Mouse (Mus musculus) hindbrain, embryonic 14.5 days (tissue): ENCODE data around the gene Mchr1. TPM values are rescaled to one million over a fixed set of nuclear protein-coding genes. Genes with fewer than 3 reads are reported as not detected.
"Not testable (repeated sequence)": the region's sequence is repeated elsewhere in the genome, so short reads cannot be mapped to it uniquely, and the experiment has no call there.

ENCODE experiments used
- ATAC-seq: fragments of 200-750 bp; cut with Nextera tagmentation; 2 replicates; pipeline ENCODE4 v1.8.0; 2017; ENCODE audit warnings: moderate number of reproducible peaks, mild to moderate bottlenecking, moderate TSS enrichment, moderate library complexity; ENCODE audit not compliant: low FRiP score
- DNase-seq: peaks from one replicate; pipeline ENCODE4 v3.0.0-alpha.2; 2015; ENCODE audit warnings: low spot score
- H3K27ac ChIP-seq: fragments of 300-500 bp; sonication (generic); 2 replicates; pipeline ENCODE4 v1.5.1; 2014; ENCODE audit warnings: mild to moderate bottlenecking, moderate library complexity
- H3K27me3 ChIP-seq: fragments of 300-500 bp; sonication (generic); 2 replicates; pipeline ENCODE4 v1.6.1; 2014; ENCODE audit warnings: mild to moderate bottlenecking, low read length, mixed read lengths; ENCODE audit not compliant: control insufficient read depth, insufficient read depth
- H3K36me3 ChIP-seq: fragments of 300-500 bp; sonication (generic); replicated peaks from 2 replicates; pipeline ENCODE4 v1.6.1; 2014; ENCODE audit not compliant: control insufficient read depth, insufficient read depth
- H3K4me1 ChIP-seq: fragments of 300-500 bp; sonication (generic); replicated peaks from 2 replicates; pipeline ENCODE4 v1.6.1; 2014; ENCODE audit warnings: antibody characterized with exemption, low read length, mixed read lengths; ENCODE audit not compliant: control insufficient read depth, insufficient read depth
- H3K4me2 ChIP-seq: fragments of 300-500 bp; sonication (generic); replicated peaks from 2 replicates; pipeline ENCODE4 v1.6.1; 2014; ENCODE audit warnings: mild to moderate bottlenecking, moderate library complexity
- H3K4me3 ChIP-seq: fragments of 300-500 bp; sonication (generic); replicated peaks from 2 replicates; pipeline ENCODE4 v1.5.1; 2014; ENCODE audit warnings: mild to moderate bottlenecking, low read length
- H3K9ac ChIP-seq: fragments of 300-500 bp; sonication (generic); 2 replicates; pipeline ENCODE4 v1.6.1; 2014
- H3K9me3 ChIP-seq: fragments of 300-500 bp; sonication (generic); 2 replicates; pipeline ENCODE4 v1.6.1; 2016; ENCODE audit warnings: low read length; ENCODE audit not compliant: control insufficient read depth
- WGBS: fragments of 180-500 bp; shearing (Covaris S2); extraction: QIAGEN DNeasy Blood & Tissue Kit; methylation state at CpG from one replicate; pipeline ENCODE4 v1.1.7; 2014; 5-methylcytosine and 5-hydroxymethylcytosine counted together
- polyA plus RNA-seq: library from polyadenylated mRNA; unstranded; fragments of >200 nt; fragmentation: Nextera tagmentation; extraction: Ambion mirVana; gene quantifications from 2 replicates; pipeline ENCODE4 v1.2.1, GENCODE M21; 2014

The Mchr1 gene
- polyA plus RNA-seq, 1 experiment from 2014 or later, result 3.4 TPM

GRCm38 (mm10) chr15:81197197-81197596, 38.1 kb upstream of the Mchr1 start:
- H3K4me2 ChIP-seq, result no peak overlapping the region
- no peak for DNase-seq
- H3K9me3 ChIP-seq, result no peaks in the 10 kb centered on the region
- no peaks in the 10 kb centered on the region for H3K4me1 ChIP-seq
- no peak overlapping the region for H3K27ac ChIP-seq
- no peak overlapping the region for H3K9ac ChIP-seq
- H3K36me3 ChIP-seq, result no peaks in the 10 kb centered on the region
- no peak overlapping the region for H3K4me3 ChIP-seq
- 93% methylated on average over 10 of the region's 10 CpGs for WGBS
- ATAC-seq, result no peak
- H3K27me3 ChIP-seq, result no peaks in the 10 kb centered on the region

- no peak overlapping the region for H3K4me2 ChIP-seq
- H3K36me3 ChIP-seq, result no peaks in the 10 kb centered on the region
- no peaks in the 10 kb centered on the region for H3K4me1 ChIP-seq
- no peak overlapping the region for H3K9ac ChIP-seq
- DNase-seq, result no peak
- no peak overlapping the region for H3K4me3 ChIP-seq
- H3K27me3 ChIP-seq, result no peaks in the 10 kb centered on the region
- ATAC-seq, result no peak
- 91% methylated on average over 5 of the region's 5 CpGs for WGBS
- no peak overlapping the region for H3K27ac ChIP-seq
- H3K9me3 ChIP-seq, result no peaks in the 10 kb centered on the region
Measured at GRCm38 (mm10) chr15:81198447-81198846, 36.9 kb upstream of the Mchr1 start.

GRCm38 (mm10) chr15:81199372-81199959, 35.8 kb upstream of the Mchr1 start:
- Histone ChIP-seq H3K36me3 (no peaks in the 10 kb centered on the region), H3K4me3 (no peak overlapping the region), H3K9ac (no peak overlapping the region), H3K27me3 (no peaks in the 10 kb centered on the region), H3K4me1 (no peaks in the 10 kb centered on the region), H3K27ac (no peak overlapping the region), H3K4me2 (no peak overlapping the region), H3K9me3 (no peaks in the 10 kb centered on the region)
- WGBS, result 28% methylated on average over 4 of the region's 4 CpGs
- no peak for ATAC-seq
- peak; percentile 94 for DNase-seq

- 96% methylated on average over 5 of the region's 5 CpGs for WGBS
- ATAC-seq (no peak), DNase-seq (no peak)
- Histone ChIP-seq H3K9ac (no peak overlapping the region), H3K4me2 (no peak overlapping the region), H3K27ac (no peak overlapping the region), H3K27me3 (no peaks in the 10 kb centered on the region), H3K4me1 (no peaks in the 10 kb centered on the region), H3K4me3 (no peak overlapping the region), H3K36me3 (no peaks in the 10 kb centered on the region), H3K9me3 (no peaks in the 10 kb centered on the region)
Measured at GRCm38 (mm10) chr15:81202462-81202861, 32.8 kb upstream of the Mchr1 start.

GRCm38 (mm10) chr15:81210496-81210895, 24.8 kb upstream of the Mchr1 start:
- H3K4me3 ChIP-seq, result no peak overlapping the region
- no peak overlapping the region for H3K9ac ChIP-seq
- no peak for ATAC-seq
- H3K4me1 ChIP-seq, result no peaks in the 10 kb centered on the region
- H3K4me2 ChIP-seq, result no peak overlapping the region
- H3K27ac ChIP-seq, result no peak overlapping the region
- no peak for DNase-seq
- WGBS, result 78% methylated on average over 5 of the region's 5 CpGs
- no peaks in the 10 kb centered on the region for H3K9me3 ChIP-seq
- H3K36me3 ChIP-seq, result no peaks in the 10 kb centered on the region
- no peaks in the 10 kb centered on the region for H3K27me3 ChIP-seq

GRCm38 (mm10) chr15:81212976-81213375, 22.3 kb upstream of the Mchr1 start:
- Histone ChIP-seq H3K9me3 (no peaks in the 10 kb centered on the region), H3K4me2 (no peak overlapping the region), H3K4me3 (no peak overlapping the region), H3K4me1 (no peaks in the 10 kb centered on the region), H3K36me3 (no peaks in the 10 kb centered on the region), H3K27ac (no peak overlapping the region), H3K27me3 (no peaks in the 10 kb centered on the region), H3K9ac (no peak overlapping the region)
- WGBS, result 77% methylated on average over 15 of the region's 15 CpGs
- ATAC-seq, result no peak
- no peak for DNase-seq

- Histone ChIP-seq H3K9ac (no peak overlapping the region), H3K4me1 (no peaks in the 10 kb centered on the region), H3K27me3 (no peaks in the 10 kb centered on the region), H3K9me3 (no peaks in the 10 kb centered on the region), H3K4me2 (no peak overlapping the region), H3K36me3 (no peaks in the 10 kb centered on the region), H3K27ac (no peak overlapping the region), H3K4me3 (no peak overlapping the region)
- no peak for ATAC-seq
- no peak for DNase-seq
- WGBS, result 85% methylated on average over 19 of the region's 19 CpGs
Measured at GRCm38 (mm10) chr15:81216906-81217653, 18.2 kb upstream of the Mchr1 start.

- Histone ChIP-seq H3K36me3 (no peaks in the 10 kb centered on the region), H3K4me3 (no peak overlapping the region), H3K4me1 (no peaks in the 10 kb centered on the region), H3K27me3 (no peaks in the 10 kb centered on the region), H3K27ac (no peak overlapping the region), H3K9me3 (no peaks in the 10 kb centered on the region), H3K4me2 (no peak overlapping the region), H3K9ac (no peak overlapping the region)
- ATAC-seq (no peak), DNase-seq (no peak)
- 78% methylated on average over 6 of the region's 6 CpGs for WGBS
Measured at GRCm38 (mm10) chr15:81219054-81219453, 16.2 kb upstream of the Mchr1 start.

- H3K9me3 ChIP-seq, H3K36me3 ChIP-seq, H3K27ac ChIP-seq, H3K27me3 ChIP-seq, H3K4me1 ChIP-seq, ATAC-seq, H3K9ac ChIP-seq, H3K4me2 ChIP-seq, DNase-seq, H3K4me3 ChIP-seq: not testable (repeated sequence)
- 75% methylated on average over 8 of the region's 8 CpGs for WGBS
Measured at GRCm38 (mm10) chr15:81220051-81220450, 15.2 kb upstream of the Mchr1 start.
